Mouse (Mus musculus) kidney, adult 2 months (tissue): ENCODE data around the gene Midn.

Experiments
- CTCF ChIP-seq: fragments of 200-500 bp; conservative IDR thresholded peaks from 2 replicates; pipeline ENCODE4 v1.5.1; 2011; ENCODE audit warnings: low read depth, mild to moderate bottlenecking, control low read depth, low read length, moderate library complexity, mixed read lengths; ENCODE audit not compliant: insufficient read depth, insufficient read length
- POLR2A ChIP-seq: fragments of 200-500 bp; IDR thresholded peaks from one replicate; pipeline ENCODE4 v1.6.1; 2011; ENCODE audit warnings: low read depth, low read length, control low read depth

GRCm38 (mm10) chr10:80146568-80147011 is 1.5 kb upstream of the Midn start:
- TF ChIP-seq CTCF = no peak
- TF ChIP-seq POLR2A = no peak
